Mouse (Mus musculus) gastrocnemius, adult 2 months (tissue): ENCODE data around the gene Sparcl1. TPM values are rescaled to one million over a fixed set of nuclear protein-coding genes. Genes with fewer than 3 reads are reported as not detected.

ENCODE experiments used
- DNase-seq: peaks from one replicate; pipeline ENCODE4 v3.0.0; 2022
- H3K27ac ChIP-seq: fragments of 200-600 bp; 2 replicates; pipeline ENCODE4 v1.8.1; 2022; ENCODE audit warnings: mild to moderate bottlenecking
- H3K4me3 ChIP-seq: fragments of 200-600 bp; 2 replicates; pipeline ENCODE4 v1.8.1; 2022; ENCODE audit warnings: mild to moderate bottlenecking, moderate library complexity
- CTCF ChIP-seq: fragments of 200-600 bp; IDR thresholded peaks from 2 replicates; pipeline ENCODE4 v1.8.1; 2022; ENCODE audit warnings: antibody characterized with exemption, mild to moderate bottlenecking, moderate library complexity
- intact Hi-C: fragments of 180-260 bp; cut with DNase I; formaldehyde crosslinking; loops from one replicate; pipeline ENCODE4 v1.15.1; 2025
- total RNA-seq, 2 experiments: library from RNA; stranded (reverse); gene quantifications; 2 replicates each; pipeline ENCODE4 v1.2.3; 2021

Gene Sparcl1
- total RNA-seq, 2 experiments from 2014 or later, result 83.5 to 151 TPM

DNA sequence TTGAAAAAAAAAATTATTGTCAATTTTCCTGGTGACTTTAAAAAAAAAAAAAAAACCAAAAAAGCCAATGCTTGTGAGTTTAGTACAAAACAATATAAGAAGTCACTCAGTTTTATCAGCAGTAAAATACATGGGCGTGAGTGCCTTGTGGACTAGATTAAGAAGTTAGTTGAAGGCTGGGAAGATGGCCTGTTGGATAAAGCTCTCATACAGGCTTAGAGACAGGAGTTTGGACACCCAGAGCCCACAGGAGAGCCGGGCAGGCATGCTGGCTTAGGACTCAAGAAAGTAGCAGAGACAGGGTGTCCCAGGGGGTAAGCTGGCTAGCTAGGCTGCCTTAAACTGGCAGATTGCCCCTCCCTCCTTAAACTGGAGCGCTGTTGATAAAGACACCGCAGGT lies 58.6 kb downstream of the Sparcl1 start:
- TF ChIP-seq CTCF, result no peak
- intact Hi-C loops, result loop anchor here (5.0 kb wide), 1 partner anchor 53 kb away; no protein-coding TSS in a partner anchor
- no peak overlapping the region for H3K4me3 ChIP-seq
- H3K27ac ChIP-seq, result no peak overlapping the region
- no peak for DNase-seq

DNA sequence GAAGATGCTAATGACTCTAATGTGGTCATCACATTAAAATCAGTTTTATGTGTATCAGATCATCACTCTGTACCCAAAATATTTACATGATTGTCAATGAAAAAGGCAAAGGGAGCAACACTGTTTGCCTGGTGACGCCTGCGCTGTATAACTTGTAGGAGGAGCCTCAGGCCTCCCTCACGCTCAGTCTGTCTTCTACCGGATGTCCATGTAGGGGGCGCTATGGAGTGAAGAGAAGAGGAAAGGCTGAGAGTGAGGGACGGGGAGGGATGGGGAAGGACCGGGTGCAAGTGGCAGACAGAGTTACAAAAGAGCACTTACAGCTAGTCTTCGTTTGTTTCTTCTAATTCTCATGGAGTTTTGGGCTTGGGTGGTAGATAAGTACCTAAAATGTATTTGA lies 60.6 kb downstream of the Sparcl1 start:
- DNase-seq, result no peak
- peak; percentile 33; the same call in 1 of the 2 replicates for TF ChIP-seq CTCF
- Histone ChIP-seq H3K4me3 (no peak overlapping the region), H3K27ac (no peak overlapping the region)
- intact Hi-C loops, result no loop called here

DNA sequence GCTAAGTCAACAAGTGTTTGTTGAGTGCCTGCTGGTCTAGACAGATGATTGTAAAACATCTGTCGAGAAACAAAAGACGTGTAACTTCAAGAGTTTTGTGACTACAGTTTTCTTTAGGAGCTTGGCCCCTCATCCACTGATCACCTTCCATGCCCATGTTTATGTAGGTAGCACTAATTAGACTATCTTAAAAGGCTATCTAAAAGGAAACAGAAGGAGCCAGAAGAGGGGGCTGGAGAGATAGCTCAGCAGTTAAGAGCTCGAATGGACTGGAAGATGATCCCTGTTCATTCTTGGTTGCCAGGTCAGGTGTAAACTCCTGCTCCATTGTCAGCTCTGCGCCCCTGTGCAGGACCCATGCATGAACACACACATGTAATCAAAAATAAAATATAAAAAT lies 65.4 kb downstream of the Sparcl1 start:
- no peak for DNase-seq
- peak overlapping the region; percentile 95 for H3K27ac ChIP-seq
- intact Hi-C loops, result loop anchor here (5.0 kb wide), 1 partner anchor 36 kb away; no protein-coding TSS in a partner anchor
- no peak for TF ChIP-seq CTCF
- peak overlapping the region; percentile 97 for H3K4me3 ChIP-seq

DNA sequence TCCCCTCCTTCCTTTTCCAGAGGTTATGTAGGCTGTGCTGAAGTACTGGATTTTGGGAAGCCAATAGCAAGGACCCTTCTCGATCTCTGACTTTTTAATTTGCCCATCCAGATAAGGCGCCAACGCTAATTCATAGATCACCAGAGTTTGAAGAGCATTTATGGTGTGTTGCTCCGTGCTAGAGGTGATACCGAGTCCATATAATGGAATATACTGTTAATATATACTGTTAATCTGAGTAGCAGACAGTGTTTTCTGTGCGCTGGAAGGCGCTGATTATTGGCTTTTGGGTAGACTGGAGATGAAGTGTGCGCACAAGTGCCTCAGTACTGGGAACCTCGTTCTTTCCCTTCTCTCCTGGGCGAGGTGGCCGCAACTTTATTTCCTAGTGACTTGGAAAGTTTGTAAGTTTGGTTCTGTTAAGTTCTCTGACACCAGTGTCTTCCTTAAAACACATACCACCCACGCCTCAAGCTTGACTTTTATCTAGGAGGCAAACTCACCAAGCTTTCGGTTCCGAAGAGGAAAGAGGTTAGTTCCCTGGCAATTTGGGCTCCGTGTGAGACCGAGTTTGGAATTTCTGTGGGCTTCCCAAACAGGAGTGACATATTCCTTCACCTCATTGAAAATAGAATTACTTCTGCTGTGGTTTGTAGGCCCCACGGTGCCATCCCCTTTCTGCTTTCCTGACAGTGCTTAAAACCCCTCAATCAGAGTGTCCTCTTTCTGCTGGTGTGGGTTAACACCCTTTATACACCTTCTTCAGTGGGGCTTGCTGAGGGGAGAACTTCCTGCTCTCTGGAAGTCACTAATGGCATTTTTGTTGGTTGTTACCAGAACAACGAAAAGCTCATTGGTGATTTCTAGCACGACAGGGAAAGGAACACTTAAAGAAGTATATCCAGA lies 66.1 kb downstream of the Sparcl1 start:
- intact Hi-C loops, result loop anchor here (5.0 kb wide), 1 partner anchor 35 kb away; no protein-coding TSS in a partner anchor
- no peak for TF ChIP-seq CTCF
- DNase-seq, result peak; percentile 29
- Histone ChIP-seq H3K4me3 (peak overlapping the region; percentile 97), H3K27ac (peak overlapping the region; percentile 95)

DNA sequence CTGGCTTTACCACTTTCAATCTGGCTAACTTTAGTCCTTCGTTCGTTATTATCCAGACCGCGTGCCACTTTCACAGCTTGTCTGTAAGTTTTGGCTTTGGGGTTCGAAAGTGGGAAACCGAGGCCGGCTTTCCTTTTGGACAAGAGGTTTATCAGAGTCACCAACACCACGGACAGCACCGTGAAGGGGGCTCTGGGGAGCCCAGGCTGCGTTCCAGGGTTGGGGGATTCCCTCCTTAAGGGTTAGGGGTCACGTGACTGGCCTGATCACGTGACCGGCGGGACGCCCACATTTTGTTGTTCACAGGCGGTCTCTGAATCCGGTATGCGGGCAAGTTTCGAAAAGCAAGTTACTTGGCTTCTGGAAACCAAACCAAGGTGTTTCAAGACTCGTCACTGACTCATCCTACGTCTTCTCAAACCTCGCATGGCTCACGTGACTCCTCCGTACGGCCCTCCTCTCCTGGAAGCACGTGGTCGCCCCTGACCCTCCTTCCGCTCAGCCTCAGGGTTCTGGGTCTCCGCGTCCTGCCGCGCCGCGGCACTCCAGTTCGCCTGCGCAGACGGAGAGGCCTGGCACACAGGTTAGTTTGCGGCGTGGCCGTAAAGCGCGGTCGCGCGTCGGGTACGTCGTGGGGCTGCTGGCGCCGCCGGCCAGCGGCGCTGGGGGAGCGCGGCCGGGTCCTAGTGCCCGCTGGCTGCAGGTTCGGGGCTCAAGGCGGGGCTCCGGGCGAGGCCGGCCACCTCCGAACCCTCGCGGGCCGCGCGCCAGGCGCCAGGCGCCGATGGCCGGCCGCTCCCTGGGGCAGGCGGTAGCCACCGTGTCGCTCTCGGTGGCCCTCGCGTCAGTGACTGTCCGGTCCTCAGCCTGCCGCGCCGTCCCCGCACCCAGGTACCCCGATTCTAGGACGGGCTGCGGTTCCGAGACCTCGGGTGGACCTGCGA lies 67.0 kb downstream of the Sparcl1 start, which contains the start of gene Nudt9:
Nudt9 (plus strand) TSS at position 51 of the 944 bp plus-strand sequence.
- DNase-seq, result peak; percentile 98
- intact Hi-C loops, result loop anchor here (5.0 kb wide), 1 partner anchor 34 kb away; no protein-coding TSS in a partner anchor

DNA sequence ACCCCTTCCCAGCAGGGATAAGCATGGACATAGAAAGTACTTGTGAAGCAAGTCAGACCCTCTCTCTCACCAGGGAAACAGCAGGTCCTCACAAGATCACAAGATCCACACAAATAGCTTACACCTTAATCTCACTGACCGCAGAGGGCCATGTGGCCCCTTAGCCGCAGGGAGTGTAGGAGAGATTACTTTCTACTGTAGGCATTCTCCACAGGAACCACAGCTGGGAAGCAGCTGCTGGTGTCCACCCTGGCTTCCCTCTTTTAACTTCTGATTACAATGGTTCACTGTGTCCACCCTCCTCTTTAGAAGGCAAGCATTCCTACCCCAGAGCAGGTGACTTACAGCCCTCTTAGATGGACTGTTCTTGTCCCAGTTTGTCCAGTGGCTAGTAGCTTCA lies 69.8 kb downstream of the Sparcl1 start:
- intact Hi-C loops, result no loop called here
- Histone ChIP-seq H3K27ac (no peak overlapping the region), H3K4me3 (no peak overlapping the region)
- no peak for TF ChIP-seq CTCF
- no peak for DNase-seq

More for the DNA sequence above, 67.0 kb downstream of the Sparcl1 start, which contains the start of gene Nudt9:
- peak; percentile 9; the same call in 1 of the 2 replicates for TF ChIP-seq CTCF
- peak within 1 kb of the TSS; percentile 97 for H3K4me3 ChIP-seq
- peak within 1 kb of the TSS; percentile 95 for H3K27ac ChIP-seq

DNA sequence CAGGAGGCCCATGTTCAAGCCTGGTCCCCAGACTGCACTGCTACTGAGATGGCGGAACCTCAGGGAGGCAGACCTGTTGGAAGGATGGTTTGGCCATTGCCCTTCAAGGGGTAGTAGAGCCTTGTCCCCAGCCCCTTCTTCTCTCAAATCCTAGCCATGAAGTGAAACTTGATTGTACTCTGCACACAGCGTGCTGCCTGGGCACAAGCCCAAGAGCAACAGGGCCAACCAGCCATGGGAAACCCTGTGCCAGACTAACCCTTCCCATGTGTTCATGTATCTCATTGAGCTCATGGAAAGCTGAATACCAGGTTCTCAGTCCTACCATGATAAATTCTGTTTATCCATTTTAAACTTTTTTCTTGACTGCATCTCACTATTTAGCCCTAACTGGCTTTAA lies 70.6 kb downstream of the Sparcl1 start:
- TF ChIP-seq CTCF, result no peak
- intact Hi-C loops, result no loop called here
- H3K4me3 ChIP-seq, result no peak overlapping the region
- DNase-seq, result no peak
- no peak overlapping the region for H3K27ac ChIP-seq

DNA sequence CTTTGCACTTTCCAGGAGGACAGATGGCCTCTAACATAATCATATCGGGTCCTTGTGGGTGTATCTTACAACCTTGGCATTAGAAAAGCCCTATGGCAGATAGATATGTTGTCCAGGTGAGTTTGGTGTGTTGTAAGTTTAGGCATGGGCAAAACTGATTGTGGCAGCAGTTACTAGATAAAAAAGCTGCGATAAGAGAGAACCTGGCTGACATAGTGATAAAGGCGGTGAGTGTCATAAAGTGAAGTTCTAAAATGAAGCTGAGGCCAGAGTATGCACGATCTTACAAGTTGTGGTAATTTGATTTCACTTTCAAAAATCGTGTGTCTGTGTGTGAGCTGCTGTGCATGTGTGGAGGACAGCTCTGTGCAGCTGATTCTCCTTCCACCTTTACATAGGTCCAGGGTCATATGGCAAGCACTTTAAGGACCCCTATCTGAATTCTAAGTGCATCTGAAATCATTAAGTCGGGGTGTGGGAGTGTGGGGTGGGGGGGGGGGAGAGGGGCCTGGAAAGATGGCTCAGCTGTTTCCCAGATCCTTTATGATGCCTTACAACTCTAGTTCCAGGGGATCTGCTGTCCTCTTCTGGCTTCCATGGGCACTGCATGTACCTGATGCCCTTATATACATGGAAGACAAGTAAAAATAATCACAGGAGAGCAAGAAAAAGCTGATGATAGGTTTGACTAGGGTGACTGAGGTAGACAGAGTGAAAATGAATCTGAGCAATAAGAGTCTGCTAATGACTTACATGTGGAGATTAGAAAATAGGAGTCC lies 74.2 kb downstream of the Sparcl1 start:
- peak; percentile 75 for TF ChIP-seq CTCF
- peak; percentile 38 for DNase-seq

DNA sequence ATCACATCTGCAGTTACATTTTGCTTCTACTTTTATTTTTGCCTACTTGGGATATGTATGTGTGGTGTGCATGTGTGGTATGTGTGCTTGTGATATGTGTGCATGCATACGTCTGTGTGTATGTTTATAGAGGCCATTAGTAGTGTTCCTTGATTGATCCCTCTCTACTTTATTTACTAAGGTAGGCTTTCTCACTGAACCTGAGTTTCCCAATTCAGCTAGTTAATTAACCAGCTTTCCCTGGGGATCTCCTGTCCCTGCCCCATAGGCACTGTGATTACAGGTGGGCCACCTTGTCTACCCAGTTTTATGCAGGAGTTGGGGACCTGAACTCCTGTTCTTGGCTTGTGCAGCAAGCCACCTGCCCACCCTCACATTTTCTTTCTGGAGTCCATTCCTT lies 76.8 kb downstream of the Sparcl1 start:
- DNase-seq, result no peak
- no peak overlapping the region for H3K4me3 ChIP-seq
- H3K27ac ChIP-seq, result no peak overlapping the region
- TF ChIP-seq CTCF, result no peak
- intact Hi-C loops, result no loop called here

More for the DNA sequence above, 74.2 kb downstream of the Sparcl1 start:
- H3K27ac ChIP-seq, result no peak overlapping the region
- no peak overlapping the region for H3K4me3 ChIP-seq
- intact Hi-C loops, result loop anchor here (2.0 kb wide), 1 partner anchor 41 kb away; no protein-coding TSS in a partner anchor

DNA sequence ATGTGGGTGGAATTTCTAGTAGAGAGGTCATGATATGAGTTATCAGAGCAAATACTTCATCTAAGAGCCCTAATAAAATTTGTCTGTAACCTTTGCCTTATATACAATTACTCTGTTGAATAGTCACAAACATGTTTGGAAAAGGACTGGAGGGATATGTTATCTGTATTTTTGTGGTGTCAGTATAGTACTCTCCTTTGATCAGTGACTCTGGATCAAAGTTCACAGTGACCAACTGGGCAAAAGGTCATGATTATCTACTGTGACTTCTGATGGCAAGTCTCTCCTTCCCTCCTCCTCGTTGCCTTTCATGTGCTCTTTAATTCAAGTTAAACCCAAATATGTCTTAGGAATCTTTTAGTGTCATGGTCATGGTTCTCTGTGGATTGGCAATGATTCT lies 77.7 kb downstream of the Sparcl1 start:
- no peak for TF ChIP-seq CTCF
- intact Hi-C loops, result no loop called here
- Histone ChIP-seq H3K27ac (no peak overlapping the region), H3K4me3 (no peak overlapping the region)
- no peak for DNase-seq

DNA sequence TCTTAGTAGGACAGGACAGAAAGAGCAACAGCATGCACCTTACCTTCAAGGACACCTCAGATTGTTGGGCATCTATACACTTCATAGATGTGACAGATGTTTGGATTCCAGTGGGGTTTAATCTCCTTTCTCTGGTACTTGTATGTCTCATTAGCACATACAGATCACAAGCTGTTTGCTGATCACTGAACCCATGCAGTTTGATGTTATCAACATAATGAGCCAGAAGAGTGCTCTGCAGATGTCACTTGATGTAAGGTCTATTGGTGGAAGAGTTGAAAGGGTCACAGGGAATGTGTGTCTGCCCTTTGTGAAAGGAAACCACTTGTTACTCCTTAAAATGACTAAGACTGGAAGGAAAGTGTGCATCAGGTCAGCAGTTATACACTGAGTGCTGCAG lies 78.5 kb downstream of the Sparcl1 start:
- H3K4me3 ChIP-seq, result no peak overlapping the region
- TF ChIP-seq CTCF, result no peak
- intact Hi-C loops, result no loop called here
- DNase-seq, result no peak
- H3K27ac ChIP-seq, result no peak overlapping the region
